Mouse (Mus musculus) liver, embryonic 12.5 days (tissue): Measurements from ENCODE around the gene Eepd1. TPM values are rescaled to one million over a fixed set of nuclear protein-coding genes. Genes with fewer than 3 reads are reported as not detected.

ENCODE experiments used
- ATAC-seq: fragments of 200-750 bp; cut with Nextera tagmentation; 2 replicates; pipeline ENCODE4 v1.8.0; 2017; ENCODE audit warnings: moderate number of reproducible peaks, mild to moderate bottlenecking, moderate library complexity
- H3K27ac ChIP-seq: fragments of 300-500 bp; sonication (generic); 2 replicates; pipeline ENCODE4 v1.5.1; 2016; ENCODE audit warnings: mild to moderate bottlenecking
- H3K27me3 ChIP-seq: fragments of 300-500 bp; sonication (generic); replicated peaks from 2 replicates; pipeline ENCODE4 v1.6.1; 2016; ENCODE audit warnings: mild to moderate bottlenecking, moderate library complexity
- H3K36me3 ChIP-seq: fragments of 300-500 bp; sonication (generic); 2 replicates; pipeline ENCODE4 v1.6.1; 2016; ENCODE audit warnings: mild to moderate bottlenecking, moderate library complexity
- H3K4me1 ChIP-seq: fragments of 300-500 bp; sonication (generic); 2 replicates; pipeline ENCODE4 v1.6.1; 2016
- H3K4me2 ChIP-seq: fragments of 300-500 bp; sonication (generic); 2 replicates; pipeline ENCODE4 v1.6.1; 2016; ENCODE audit warnings: mild to moderate bottlenecking, moderate library complexity
- H3K4me3 ChIP-seq: fragments of 300-500 bp; sonication (generic); 2 replicates; pipeline ENCODE4 v1.5.1; 2016; ENCODE audit warnings: mild to moderate bottlenecking, moderate library complexity
- H3K9ac ChIP-seq: fragments of 300-500 bp; sonication (generic); 2 replicates; pipeline ENCODE4 v1.6.1; 2016; ENCODE audit warnings: mild to moderate bottlenecking, moderate library complexity
- H3K9me3 ChIP-seq: fragments of 300-500 bp; sonication (generic); replicated peaks from 2 replicates; pipeline ENCODE4 v1.6.1; 2016; ENCODE audit warnings: mild to moderate bottlenecking, moderate library complexity
- WGBS: fragments of 180-500 bp; shearing (Covaris S2); methylation state at CpG from one replicate; pipeline ENCODE4 v1.1.7; 2016; ENCODE audit not compliant: insufficient replicate concordance; 5-methylcytosine and 5-hydroxymethylcytosine counted together
- polyA plus RNA-seq: library from polyadenylated mRNA; unstranded; fragments of >200 nt; fragmentation: Nextera tagmentation; extraction: Ambion mirVana; gene quantifications from 2 replicates; pipeline ENCODE4 v1.2.1, GENCODE M21; 2016

Gene Eepd1
- polyA plus RNA-seq, 1 experiment from 2014 or later = 5.4 TPM

GRCm38 (mm10) chr9:25519193-25519592, 37.8 kb downstream of the Eepd1 start:
- Histone ChIP-seq H3K4me2 (no peak overlapping the region), H3K36me3 (no peaks in the 10 kb centered on the region), H3K4me1 (no peaks in the 10 kb centered on the region), H3K4me3 (no peak overlapping the region), H3K9ac (no peak overlapping the region), H3K9me3 (no peaks in the 10 kb centered on the region), H3K27me3 (no peaks in the 10 kb centered on the region), H3K27ac (no peak overlapping the region)
- 52% methylated on average over 6 of the region's 6 CpGs for WGBS
- ATAC-seq = no peak

DNA sequence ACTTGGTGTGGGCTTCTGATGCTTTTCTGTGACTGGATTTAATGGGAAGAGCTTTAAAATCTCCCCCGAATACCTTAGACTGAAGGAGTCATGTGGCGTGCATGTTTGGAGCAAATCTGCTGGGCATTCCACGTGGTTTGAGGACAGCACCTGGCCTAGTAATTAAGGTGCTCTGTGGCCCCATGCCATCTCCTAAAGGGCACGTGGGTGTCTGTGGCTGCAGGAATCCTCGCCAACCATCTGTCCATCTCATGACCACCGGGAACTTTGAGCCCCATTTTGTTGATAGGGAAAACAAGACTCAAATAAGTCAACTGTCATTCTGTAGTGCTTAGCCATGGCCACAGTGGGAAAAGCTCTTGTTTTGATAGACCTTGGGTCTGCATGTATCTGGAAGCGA, 39.5 kb downstream of the Eepd1 start:
- Histone ChIP-seq H3K36me3 (no peaks in the 10 kb centered on the region), H3K27ac (no peak overlapping the region), H3K4me3 (no peak overlapping the region), H3K9me3 (no peaks in the 10 kb centered on the region), H3K4me1 (no peaks in the 10 kb centered on the region), H3K4me2 (no peak overlapping the region), H3K9ac (no peak overlapping the region), H3K27me3 (no peaks in the 10 kb centered on the region)
- no peak for ATAC-seq
- WGBS = 76% methylated on average over 7 of the region's 7 CpGs

- Histone ChIP-seq H3K4me3 (no peak overlapping the region), H3K36me3 (no peaks in the 10 kb centered on the region), H3K9ac (no peak overlapping the region), H3K4me1 (no peaks in the 10 kb centered on the region), H3K9me3 (no peaks in the 10 kb centered on the region), H3K27me3 (no peaks in the 10 kb centered on the region), H3K27ac (no peak overlapping the region), H3K4me2 (no peak overlapping the region)
- ATAC-seq = no peak
- 64% methylated on average over 2 of the region's 2 CpGs for WGBS
Observed at GRCm38 (mm10) chr9:25521825-25522224, 40.5 kb downstream of the Eepd1 start.

DNA sequence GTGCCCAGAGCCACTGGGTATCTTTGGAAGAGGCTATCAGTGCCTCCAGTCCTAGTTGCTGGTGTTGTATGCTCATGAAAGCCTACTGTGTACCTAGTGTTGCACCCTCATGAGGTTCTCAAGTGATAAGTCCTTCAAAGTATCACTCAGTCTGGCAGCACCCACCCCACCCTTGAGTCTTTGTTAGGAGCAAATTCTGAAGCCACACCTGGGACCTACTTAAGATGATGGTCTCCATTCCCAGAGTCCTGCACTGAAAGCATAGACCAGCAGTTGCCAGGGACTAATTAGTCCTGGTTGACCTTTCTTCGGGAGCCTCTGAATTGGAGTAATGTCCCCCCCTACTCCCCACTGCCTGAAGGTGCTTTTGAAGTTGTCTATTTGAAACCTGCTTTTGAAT, 45.2 kb downstream of the Eepd1 start:
- 65% methylated on average over 1 of the region's 1 CpGs for WGBS
- Histone ChIP-seq H3K4me3 (no peak overlapping the region), H3K27me3 (no peaks in the 10 kb centered on the region), H3K27ac (no peak overlapping the region), H3K9me3 (no peaks in the 10 kb centered on the region), H3K4me1 (no peaks in the 10 kb centered on the region), H3K4me2 (no peak overlapping the region), H3K9ac (no peak overlapping the region), H3K36me3 (no peaks in the 10 kb centered on the region)
- no peak for ATAC-seq

DNA sequence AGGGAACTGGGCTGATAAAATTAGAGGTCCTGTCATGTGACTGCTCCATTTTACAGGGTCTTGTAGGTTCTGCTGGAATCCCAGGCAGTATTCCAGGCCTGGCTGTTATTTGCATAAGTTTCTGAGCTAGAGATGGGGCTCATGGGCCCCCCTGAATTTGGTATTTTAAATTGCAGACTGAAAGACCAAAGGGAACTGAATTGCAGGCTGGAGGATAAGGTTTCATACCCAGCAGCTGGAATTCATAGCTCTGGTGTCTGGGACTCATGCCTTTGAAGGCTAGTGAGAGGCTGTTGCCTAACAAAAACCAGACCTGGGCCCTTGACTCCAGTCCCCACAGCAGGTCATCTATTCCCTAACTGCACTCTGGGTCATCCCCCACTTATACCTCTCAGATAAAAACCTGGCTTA, 45.6 kb downstream of the Eepd1 start:
- Histone ChIP-seq H3K36me3 (no peaks in the 10 kb centered on the region), H3K4me1 (no peaks in the 10 kb centered on the region), H3K9ac (no peak overlapping the region), H3K4me2 (no peak overlapping the region), H3K27me3 (no peaks in the 10 kb centered on the region), H3K4me3 (no peak overlapping the region), H3K27ac (no peak overlapping the region), H3K9me3 (no peaks in the 10 kb centered on the region)
- no peak for ATAC-seq

- 68% methylated on average over 7 of the region's 7 CpGs for WGBS
- Histone ChIP-seq H3K9ac (no peak overlapping the region), H3K9me3 (no peaks in the 10 kb centered on the region), H3K27me3 (no peaks in the 10 kb centered on the region), H3K27ac (no peak overlapping the region), H3K4me3 (no peak overlapping the region), H3K4me2 (no peak overlapping the region), H3K4me1 (no peaks in the 10 kb centered on the region), H3K36me3 (no peaks in the 10 kb centered on the region)
- no peak for ATAC-seq
Observed at GRCm38 (mm10) chr9:25527359-25528038, 46.2 kb downstream of the Eepd1 start.

- no peak for ATAC-seq
- Histone ChIP-seq H3K27me3 (no peaks in the 10 kb centered on the region), H3K4me3 (no peak overlapping the region), H3K9me3 (no peaks in the 10 kb centered on the region), H3K9ac (no peak overlapping the region), H3K4me1 (no peaks in the 10 kb centered on the region), H3K36me3 (no peaks in the 10 kb centered on the region), H3K4me2 (no peak overlapping the region), H3K27ac (no peak overlapping the region)
- 54% methylated on average over 1 of the region's 1 CpGs for WGBS
Observed at GRCm38 (mm10) chr9:25531627-25532026, 50.3 kb downstream of the Eepd1 start.

- H3K27ac ChIP-seq = no peak overlapping the region
- no peak for ATAC-seq
- H3K9ac ChIP-seq = no peak overlapping the region
- H3K27me3 ChIP-seq = no peaks in the 10 kb centered on the region
- H3K4me1 ChIP-seq = no peaks in the 10 kb centered on the region
- H3K9me3 ChIP-seq = no peaks in the 10 kb centered on the region
- no peak overlapping the region for H3K4me3 ChIP-seq
- no peak overlapping the region for H3K4me2 ChIP-seq
- 52% methylated on average over 3 of the region's 3 CpGs for WGBS
- H3K36me3 ChIP-seq = no peaks in the 10 kb centered on the region
Observed at GRCm38 (mm10) chr9:25532105-25532504, 50.8 kb downstream of the Eepd1 start.

GRCm38 (mm10) chr9:25535487-25535886, 54.1 kb downstream of the Eepd1 start:
- 59% methylated on average over 3 of the region's 3 CpGs for WGBS
- no peak overlapping the region for H3K9ac ChIP-seq
- H3K27me3 ChIP-seq = no peaks in the 10 kb centered on the region
- no peaks in the 10 kb centered on the region for H3K4me1 ChIP-seq
- H3K9me3 ChIP-seq = no peaks in the 10 kb centered on the region
- H3K4me2 ChIP-seq = no peak overlapping the region
- no peak overlapping the region for H3K4me3 ChIP-seq
- no peaks in the 10 kb centered on the region for H3K36me3 ChIP-seq
- no peak overlapping the region for H3K27ac ChIP-seq
- no peak for ATAC-seq

DNA sequence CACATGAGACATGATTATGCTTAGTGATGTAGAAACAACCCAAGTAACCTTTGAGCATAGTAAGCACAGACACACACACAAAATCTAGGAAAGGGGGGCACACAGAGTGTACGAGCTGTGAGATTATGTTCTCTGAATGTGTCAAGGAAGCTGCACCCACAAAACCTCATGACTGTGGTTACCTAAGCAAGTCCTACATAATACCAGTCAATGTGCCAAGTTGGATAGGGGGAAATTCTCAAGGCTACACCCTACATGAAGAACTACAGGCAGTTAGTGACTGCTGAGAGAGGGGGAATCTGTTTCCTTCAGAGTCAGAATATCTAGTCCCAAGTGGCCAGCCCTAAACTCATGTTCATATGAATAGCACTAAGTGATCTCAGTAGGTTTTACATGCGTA, 58.1 kb downstream of the Eepd1 start:
- H3K4me3 ChIP-seq = no peak overlapping the region
- H3K27me3 ChIP-seq = no peaks in the 10 kb centered on the region
- no peak for ATAC-seq
- H3K4me2 ChIP-seq = no peak overlapping the region
- H3K9me3 ChIP-seq = no peaks in the 10 kb centered on the region
- WGBS = 66% methylated on average over 2 of the region's 2 CpGs
- no peak overlapping the region for H3K27ac ChIP-seq
- no peaks in the 10 kb centered on the region for H3K4me1 ChIP-seq
- H3K9ac ChIP-seq = no peak overlapping the region
- H3K36me3 ChIP-seq = no peaks in the 10 kb centered on the region

DNA sequence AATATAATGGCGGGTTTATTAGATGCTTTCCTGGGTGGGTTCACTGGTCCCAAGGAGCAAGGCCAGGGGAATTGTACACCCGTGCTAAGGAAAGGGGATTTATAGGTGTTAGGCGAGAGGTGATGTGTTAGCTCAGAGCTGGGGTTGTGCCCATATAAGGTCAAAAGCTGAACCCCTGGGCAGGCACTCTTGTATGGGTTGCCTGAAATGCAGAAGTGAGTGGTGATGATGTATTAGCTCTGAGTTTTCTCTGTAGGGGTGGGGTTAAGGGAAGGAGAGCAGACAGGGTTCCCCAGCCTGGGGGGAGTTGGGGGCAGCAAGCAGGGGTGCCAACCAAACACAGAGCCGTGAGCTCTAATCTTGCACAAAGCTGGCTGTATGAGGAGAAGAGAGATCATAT, 60.0 kb downstream of the Eepd1 start:
- H3K9ac ChIP-seq = no peak overlapping the region
- WGBS = 46% methylated on average over 4 of the region's 4 CpGs
- no peaks in the 10 kb centered on the region for H3K4me1 ChIP-seq
- no peak for ATAC-seq
- H3K36me3 ChIP-seq = no peaks in the 10 kb centered on the region
- no peaks in the 10 kb centered on the region for H3K9me3 ChIP-seq
- H3K27me3 ChIP-seq = no peaks in the 10 kb centered on the region
- H3K4me2 ChIP-seq = no peak overlapping the region
- no peak overlapping the region for H3K27ac ChIP-seq
- no peak overlapping the region for H3K4me3 ChIP-seq

GRCm38 (mm10) chr9:25545212-25545611, 63.9 kb downstream of the Eepd1 start:
- 54% methylated on average over 2 of the region's 2 CpGs for WGBS

More at GRCm38 (mm10) chr9:25545212-25545611, 63.9 kb downstream of the Eepd1 start:
- Histone ChIP-seq H3K27ac (no peak overlapping the region), H3K27me3 (no peaks in the 10 kb centered on the region), H3K4me2 (no peak overlapping the region), H3K9ac (no peak overlapping the region), H3K9me3 (no peaks in the 10 kb centered on the region), H3K36me3 (no peaks in the 10 kb centered on the region), H3K4me1 (no peaks in the 10 kb centered on the region), H3K4me3 (no peak overlapping the region)
- ATAC-seq = no peak
